ENCODE assay signal across 14 mouse cellular contexts in genomic region chr2:106719434-106719833, GRCm38 (mm10). TPM values are rescaled to one million over a fixed set of nuclear protein-coding genes. Genes with fewer than 3 reads are reported as not detected.
DNase-seq lines count a peak whose midpoint lies in the region; ATAC-seq and TF ChIP-seq lines count a peak whose summit lies in the region.
"Had no signal": no experiment of that assay in that cellular context is flagged by ENCODE, and none has a peak within 500 bp of the region (broad histone marks: within the 10 kb centered on the region; RNA-seq: fewer than 3 reads in every experiment).

No protein-coding gene starts in this region.

- H3K27ac ChIP-seq in heart, adult 2 months, result no peak overlapping the region
- no peak overlapping the region for H3K27ac ChIP-seq in heart, embryonic 10.5 days
- peak overlapping the region; percentile 76 for H3K27ac ChIP-seq in neural tube, embryonic 13.5 days (replicated peaks)
- H3K27ac ChIP-seq in lung, embryonic 16.5 days (ENCODE audit: low read length), result no peak overlapping the region
- H3K27ac ChIP-seq: embryonic facial prominence, embryonic 15.5 days; limb, embryonic 13.5 days had no signal

- H3K4me1 ChIP-seq in heart, adult 2 months (ENCODE audit: control insufficient read depth, insufficient read depth, low read length), result no peaks in the 10 kb centered on the region; the same call in none of the 2 replicates
- peaks cover 51% of the 10 kb centered on the region for H3K4me1 ChIP-seq in heart, embryonic 10.5 days
- peaks cover 87% of the 10 kb centered on the region for H3K4me1 ChIP-seq in neural tube, embryonic 13.5 days (replicated peaks)
- H3K4me1 ChIP-seq in lung, embryonic 16.5 days (replicated peaks; ENCODE audit: control insufficient read depth, insufficient read depth, low read length), result peaks cover 3% of the 10 kb centered on the region; the same call in 1 of the 2 replicates

- TF ChIP-seq POLR2A in heart, adult 2 months (IDR thresholded peaks at IDR 0.05; ENCODE audit: insufficient read depth, low read depth, low read length), result no peak

- no peaks in the 10 kb centered on the region for H3K27me3 ChIP-seq in heart, adult 2 months (ENCODE audit: control insufficient read depth, insufficient read depth, low read length)
- H3K27me3 ChIP-seq in heart, embryonic 10.5 days (ENCODE audit: insufficient read depth, poor library complexity, severe bottlenecking), result no peaks in the 10 kb centered on the region
- H3K27me3 ChIP-seq in neural tube, embryonic 13.5 days, result no peaks in the 10 kb centered on the region
- no peaks in the 10 kb centered on the region for H3K27me3 ChIP-seq in lung, embryonic 16.5 days (ENCODE audit: control insufficient read depth, insufficient read depth, low read depth, low read length)
- H3K27me3 ChIP-seq: embryonic facial prominence, embryonic 15.5 days; limb, embryonic 13.5 days had no signal

- ATAC-seq in neural tube, embryonic 13.5 days (ENCODE audit: low read depth), result no peak
- peak; percentile 78 for ATAC-seq in lung, embryonic 16.5 days (ENCODE audit: low read depth)
- ATAC-seq: forebrain, embryonic 14.5 days; inflammation-experienced regulatory T-cells, adult 6 months had no signal

- DNase-seq in heart, adult 2 months, result peak; percentile 21 to 37
- no peak for DNase-seq in heart, embryonic 10.5 days (ENCODE audit: low spot score)
- DNase-seq in neural tube, embryonic 10.5 days (ENCODE audit: extremely low spot score, low spot score), result no peak
- no peak for DNase-seq in cerebellum, adult 9-10 months
- no peak for DNase-seq in urinary bladder, adult 2 months (ENCODE audit: low spot score)
- DNase-seq: cerebellum, adult 18-20 months; thymus, postnatal 4 days had no signal

- H3K9me3 ChIP-seq in heart, embryonic 10.5 days, result no peaks in the 10 kb centered on the region
- no peaks in the 10 kb centered on the region for H3K9me3 ChIP-seq in neural tube, embryonic 13.5 days
- H3K9me3 ChIP-seq in lung, embryonic 16.5 days (ENCODE audit: control insufficient read depth, low read length), result no peaks in the 10 kb centered on the region
- H3K9me3 ChIP-seq: embryonic facial prominence, embryonic 15.5 days; limb, embryonic 13.5 days had no signal

- no peak overlapping the region for H3K4me3 ChIP-seq in heart, adult 2 months
- H3K4me3 ChIP-seq in heart, embryonic 10.5 days, result no peak overlapping the region
- no peak overlapping the region for H3K4me3 ChIP-seq in neural tube, embryonic 13.5 days
- no peak overlapping the region for H3K4me3 ChIP-seq in lung, embryonic 16.5 days (ENCODE audit: low read length)
- H3K4me3 ChIP-seq: embryonic facial prominence, embryonic 15.5 days; limb, embryonic 13.5 days had no signal

- peaks cover 1% of the 10 kb centered on the region; the same call in 1 of the 2 replicates for H3K79me2 ChIP-seq in heart, adult 2 months (replicated peaks; ENCODE audit: control insufficient read depth, insufficient read depth, low read length)

- WGBS in heart, adult 2 months, result 63% methylated on average over 3 of the region's 3 CpGs
- 92% methylated on average over 3 of the region's 3 CpGs for WGBS in heart, embryonic 10.5 days
- WGBS in neural tube, embryonic 13.5 days, result 78% methylated on average over 3 of the region's 3 CpGs
- 57% methylated on average over 3 of the region's 3 CpGs for WGBS in lung, embryonic 16.5 days

- TF ChIP-seq CTCF in heart, adult 2 months (IDR thresholded peaks at IDR 0.05), result no peak

- no peaks in the 10 kb centered on the region for H3K36me3 ChIP-seq in heart, adult 2 months (ENCODE audit: control insufficient read depth, insufficient read depth, low read length)
- peaks cover 11% of the 10 kb centered on the region; the same call in 1 of the 2 replicates for H3K36me3 ChIP-seq in heart, embryonic 10.5 days
- H3K36me3 ChIP-seq in neural tube, embryonic 13.5 days, result no peaks in the 10 kb centered on the region
- H3K36me3 ChIP-seq in lung, embryonic 16.5 days (ENCODE audit: control insufficient read depth, insufficient read depth, low read length), result no peaks in the 10 kb centered on the region
- H3K36me3 ChIP-seq: embryonic facial prominence, embryonic 15.5 days; limb, embryonic 13.5 days had no signal

- TF ChIP-seq EP300 in heart, adult 2 months (IDR thresholded peaks at IDR 0.05; ENCODE audit: insufficient read depth, low read depth, low read length), result no peak

- H3K4me2 ChIP-seq in neural tube, embryonic 13.5 days, result no peak overlapping the region
- H3K4me2 ChIP-seq in lung, embryonic 16.5 days (ENCODE audit: low read depth, low read length), result no peak overlapping the region
- H3K4me2 ChIP-seq: embryonic facial prominence, embryonic 15.5 days; limb, embryonic 13.5 days had no signal

- H3K9ac ChIP-seq in heart, adult 2 months (ENCODE audit: low read depth, low read length), result no peak overlapping the region
- no peak overlapping the region for H3K9ac ChIP-seq in neural tube, embryonic 13.5 days
- H3K9ac ChIP-seq in lung, embryonic 16.5 days (ENCODE audit: low read length), result no peak overlapping the region
- H3K9ac ChIP-seq: embryonic facial prominence, embryonic 15.5 days; limb, embryonic 13.5 days had no signal

- intact Hi-C loops in heart, adult 2 months (cut with DNase I), result no loop called here

RNA-seq across cellular contexts. Expression of gene Mpped2, which starts 26.4 kb away (rescaled TPM):
- 10 to 100 TPM; 20.7 to 23.7 TPM for total RNA-seq in heart, adult 2 months (2021)
- polyA plus RNA-seq in heart, adult 2 months (2012; rRNA removed), result 8.0 and 15.2 TPM in 2 replicates
- 130 and 173 TPM in 2 replicates for polyA plus RNA-seq in heart, embryonic 10.5 days (2016; fragmentation: Nextera tagmentation; extraction: Ambion mirVana)
- polyA plus RNA-seq in neural tube, embryonic 13.5 days (2015; fragmentation: Nextera tagmentation; extraction: Ambion mirVana), result 199 and 206 TPM in 2 replicates
- polyA plus RNA-seq in lung, embryonic 16.5 days (2015; fragmentation: Nextera tagmentation; extraction: Ambion mirVana), result 23.1 and 28.8 TPM in 2 replicates
- 4.4 and 4.9 TPM in 2 replicates for polyA plus RNA-seq in urinary bladder, adult 2 months (2012; rRNA removed)
- total RNA-seq: monocyte, adult 5-6 weeks had no signal

Comparison
In these comparisons a context has a peak if more than half of its experiments do, and no peak if none do; other contexts are left out.
1. DNase-seq: peak in heart, adult 2 months (2 of 2); none in heart, embryonic 10.5 days (single experiment), neural tube, embryonic 10.5 days (single experiment), cerebellum, adult 9-10 months (single experiment) and urinary bladder, adult 2 months (single experiment).